Mouse (Mus musculus) liver, embryonic 13.5 days (tissue): ENCODE results near the gene Nfix. TPM values are rescaled to one million over a fixed set of nuclear protein-coding genes. Genes with fewer than 3 reads are reported as not detected.

Experiments used
- ATAC-seq: fragments of 200-750 bp; cut with Nextera tagmentation; 2 replicates; pipeline ENCODE4 v1.8.0; 2017; ENCODE audit warnings: low read depth, mild to moderate bottlenecking, moderate number of reproducible peaks, moderate library complexity
- DNase-seq: peaks from one replicate; pipeline ENCODE4 v3.0.0; 2022
- H3K27ac ChIP-seq: fragments of 300-500 bp; sonication (generic); 2 replicates; pipeline ENCODE4 v1.5.1; 2015; ENCODE audit warnings: moderate library complexity, mild to moderate bottlenecking, inconsistent platforms
- H3K27me3 ChIP-seq: fragments of 300-500 bp; sonication (generic); 2 replicates; pipeline ENCODE4 v1.6.1; 2015; ENCODE audit warnings: mild to moderate bottlenecking, inconsistent platforms
- H3K36me3 ChIP-seq: fragments of 300-500 bp; sonication (generic); 2 replicates; pipeline ENCODE4 v1.6.1; 2015; ENCODE audit warnings: mild to moderate bottlenecking, inconsistent platforms
- H3K4me1 ChIP-seq: fragments of 300-500 bp; sonication (generic); replicated peaks from 2 replicates; pipeline ENCODE4 v1.6.1; 2015; ENCODE audit warnings: inconsistent platforms
- H3K4me2 ChIP-seq: fragments of 300-500 bp; sonication (generic); 2 replicates; pipeline ENCODE4 v1.6.1; 2015; ENCODE audit warnings: inconsistent platforms, mild to moderate bottlenecking, moderate library complexity
- H3K4me3 ChIP-seq: fragments of 300-500 bp; sonication (generic); replicated peaks from 2 replicates; pipeline ENCODE4 v1.5.1; 2015; ENCODE audit warnings: mild to moderate bottlenecking, inconsistent platforms
- H3K9ac ChIP-seq: fragments of 300-500 bp; sonication (generic); 2 replicates; pipeline ENCODE4 v1.6.1; 2015; ENCODE audit warnings: mild to moderate bottlenecking, inconsistent platforms
- H3K9me3 ChIP-seq: fragments of 300-500 bp; sonication (generic); replicated peaks from 2 replicates; pipeline ENCODE4 v1.6.1; 2016; ENCODE audit warnings: inconsistent platforms
- WGBS: fragments of 180-500 bp; shearing (Covaris S2); methylation state at CpG from one replicate; pipeline ENCODE4 v1.1.7; 2015; ENCODE audit not compliant: insufficient replicate concordance; 5-methylcytosine and 5-hydroxymethylcytosine counted together
- polyA plus RNA-seq: library from polyadenylated mRNA; unstranded; fragments of >200 nt; fragmentation: Nextera tagmentation; extraction: Ambion mirVana; gene quantifications from 2 replicates; pipeline ENCODE4 v1.2.1, GENCODE M21; 2015

Gene Nfix
- polyA plus RNA-seq, 1 experiment from 2014 or later: 3.4 TPM

GRCm38 (mm10) chr8:84663483-84664327, 136.4 kb downstream of the Nfix start:
- peaks cover 83% of the 10 kb centered on the region for H3K4me1 ChIP-seq

GRCm38 (mm10) chr8:84662581-84663065, 137.5 kb downstream of the Nfix start, which contains the start of gene Ier2:
Gene Ier2, minus strand, starts transcription at chr8:84662852.
- ATAC-seq: peak; percentile 63
- WGBS: under 1% methylated on average over 27 of the region's 27 CpGs
- peak within 1 kb of the TSS; percentile 98 for H3K27ac ChIP-seq

More at GRCm38 (mm10) chr8:84663483-84664327, 136.4 kb downstream of the Nfix start:
- H3K4me2 ChIP-seq: peak overlapping the region; percentile 99
- no peaks in the 10 kb centered on the region for H3K9me3 ChIP-seq
- H3K36me3 ChIP-seq: no peaks in the 10 kb centered on the region
- ATAC-seq (peak; percentile 77), DNase-seq (peak; percentile 94)
- 3% methylated on average over 43 of the region's 43 CpGs for WGBS
- H3K27ac ChIP-seq: peak overlapping the region; percentile 98
- H3K27me3 ChIP-seq: no peaks in the 10 kb centered on the region
- H3K9ac ChIP-seq: peak overlapping the region; percentile 93
- peak overlapping the region; percentile 81 for H3K4me3 ChIP-seq

GRCm38 (mm10) chr8:84661961-84662571, 138.1 kb downstream of the Nfix start:
- Histone ChIP-seq H3K27ac (peak overlapping the region; percentile 98), H3K4me2 (peak overlapping the region; percentile 99), H3K36me3 (no peaks in the 10 kb centered on the region), H3K4me1 (peaks cover 83% of the 10 kb centered on the region), H3K9me3 (no peaks in the 10 kb centered on the region), H3K9ac (peak overlapping the region; percentile 93), H3K4me3 (peak overlapping the region; percentile 81), H3K27me3 (no peaks in the 10 kb centered on the region)
- ATAC-seq (peak; percentile 0; the same call in 1 of the 2 replicates), DNase-seq (peak; percentile 51)
- under 1% methylated on average over 61 of the region's 61 CpGs for whole genome bisulfite sequencing

More at GRCm38 (mm10) chr8:84662581-84663065, 137.5 kb downstream of the Nfix start, which contains the start of gene Ier2:
- peak within 1 kb of the TSS; percentile 99 for H3K4me2 ChIP-seq
- peaks cover 81% of the 10 kb centered on the region for H3K4me1 ChIP-seq
- H3K27me3 ChIP-seq: no peaks in the 10 kb centered on the region
- peak within 1 kb of the TSS; percentile 81 for H3K4me3 ChIP-seq
- no peaks in the 10 kb centered on the region for H3K36me3 ChIP-seq
- DNase-seq: peak; percentile 93
- H3K9ac ChIP-seq: peak within 1 kb of the TSS; percentile 93
- no peaks in the 10 kb centered on the region for H3K9me3 ChIP-seq

GRCm38 (mm10) chr8:84661458-84661871, 138.7 kb downstream of the Nfix start:
- Histone ChIP-seq H3K9ac (peak overlapping the region; percentile 93), H3K4me3 (peak overlapping the region; percentile 81), H3K27me3 (no peaks in the 10 kb centered on the region), H3K27ac (peak overlapping the region; percentile 98), H3K36me3 (no peaks in the 10 kb centered on the region), H3K9me3 (no peaks in the 10 kb centered on the region), H3K4me2 (peak overlapping the region; percentile 99), H3K4me1 (peaks cover 83% of the 10 kb centered on the region)
- under 1% methylated on average over 24 of the region's 24 CpGs for WGBS
- ATAC-seq: peak; percentile 67
- DNase-seq: peak; percentile 80

GRCm38 (mm10) chr8:84660819-84661457, 139.2 kb downstream of the Nfix start:
- no peak for ATAC-seq
- WGBS: 1% methylated on average over 20 of the region's 20 CpGs
- H3K9ac ChIP-seq: peak overlapping the region; percentile 93
- peaks cover 4% of the 10 kb centered on the region; the same call in 1 of the 2 replicates for H3K27me3 ChIP-seq
- no peaks in the 10 kb centered on the region for H3K9me3 ChIP-seq
- H3K27ac ChIP-seq: peak overlapping the region; percentile 98
- DNase-seq: no peak
- H3K4me1 ChIP-seq: peaks cover 83% of the 10 kb centered on the region
- H3K36me3 ChIP-seq: no peaks in the 10 kb centered on the region
- peak overlapping the region; percentile 99 for H3K4me2 ChIP-seq
- H3K4me3 ChIP-seq: peak overlapping the region; percentile 81

- Histone ChIP-seq H3K9me3 (no peaks in the 10 kb centered on the region), H3K27ac (peak overlapping the region; percentile 98), H3K4me2 (peak overlapping the region; percentile 99), H3K4me1 (peaks cover 83% of the 10 kb centered on the region), H3K36me3 (no peaks in the 10 kb centered on the region), H3K4me3 (peak overlapping the region; percentile 81), H3K9ac (peak overlapping the region; percentile 93), H3K27me3 (peaks cover 10% of the 10 kb centered on the region; the same call in 1 of the 2 replicates)
- WGBS: 2% methylated on average over 33 of the region's 33 CpGs
- DNase-seq (peak; percentile 34), ATAC-seq (no peak)
These were observed 140.0 kb downstream of the Nfix start for GRCm38 (mm10) chr8:84659936-84660818.

- Histone ChIP-seq H3K9me3 (no peaks in the 10 kb centered on the region), H3K9ac (no peak overlapping the region), H3K4me2 (peak overlapping the region; percentile 99; the same call in 1 of the 2 replicates), H3K4me3 (no peak overlapping the region), H3K27ac (peak overlapping the region; percentile 98), H3K36me3 (no peaks in the 10 kb centered on the region), H3K4me1 (peaks cover 89% of the 10 kb centered on the region), H3K27me3 (peaks cover 10% of the 10 kb centered on the region; the same call in 1 of the 2 replicates)
- 15% methylated on average over 1 of the region's 1 CpGs for WGBS
- no peak for DNase-seq
- ATAC-seq: no peak
These were observed 141.2 kb downstream of the Nfix start for GRCm38 (mm10) chr8:84658951-84659350.

GRCm38 (mm10) chr8:84657680-84658079, 142.5 kb downstream of the Nfix start:
- no peak for ATAC-seq
- WGBS: 61% methylated on average over 4 of the region's 4 CpGs

GRCm38 (mm10) chr8:84657203-84657602, 142.9 kb downstream of the Nfix start:
- peak overlapping the region; percentile 54 for H3K4me3 ChIP-seq
- peak overlapping the region; percentile 69 for H3K9ac ChIP-seq
- no peaks in the 10 kb centered on the region for H3K36me3 ChIP-seq
- no peaks in the 10 kb centered on the region for H3K9me3 ChIP-seq
- H3K27me3 ChIP-seq: peaks cover 10% of the 10 kb centered on the region; the same call in 1 of the 2 replicates
- peaks cover 85% of the 10 kb centered on the region for H3K4me1 ChIP-seq
- H3K4me2 ChIP-seq: peak overlapping the region; percentile 81
- DNase-seq (no peak), ATAC-seq (0 out of 2 replicates have a peak, but pooled peaks have one; percentile 5)
- peak overlapping the region; percentile 77 for H3K27ac ChIP-seq

More at GRCm38 (mm10) chr8:84657680-84658079, 142.5 kb downstream of the Nfix start:
- H3K27ac ChIP-seq: peak overlapping the region; percentile 77
- H3K4me1 ChIP-seq: peaks cover 89% of the 10 kb centered on the region
- H3K36me3 ChIP-seq: no peaks in the 10 kb centered on the region
- peak overlapping the region; percentile 81 for H3K4me2 ChIP-seq
- H3K9me3 ChIP-seq: no peaks in the 10 kb centered on the region
- H3K27me3 ChIP-seq: peaks cover 10% of the 10 kb centered on the region; the same call in 1 of the 2 replicates
- no peak for DNase-seq
- 0 out of 2 replicates have a peak overlapping the region, but pooled peaks have one; percentile 69 for H3K9ac ChIP-seq
- H3K4me3 ChIP-seq: no peak overlapping the region

GRCm38 (mm10) chr8:84656641-84657126, 143.5 kb downstream of the Nfix start:
- H3K4me1 ChIP-seq: peaks cover 80% of the 10 kb centered on the region
- H3K27ac ChIP-seq: peak overlapping the region; percentile 77
- WGBS: under 1% methylated on average over 23 of the region's 23 CpGs
- peak overlapping the region; percentile 54 for H3K4me3 ChIP-seq
- H3K9ac ChIP-seq: peak overlapping the region; percentile 69
- DNase-seq (peak; percentile 72), ATAC-seq (peak; percentile 69)
- peaks cover 10% of the 10 kb centered on the region; the same call in 1 of the 2 replicates for H3K27me3 ChIP-seq
- peak overlapping the region; percentile 81 for H3K4me2 ChIP-seq
- no peaks in the 10 kb centered on the region for H3K36me3 ChIP-seq
- no peaks in the 10 kb centered on the region for H3K9me3 ChIP-seq
